Mouse (Mus musculus): Measurements from ENCODE around the gene Phtf2.

DNA sequence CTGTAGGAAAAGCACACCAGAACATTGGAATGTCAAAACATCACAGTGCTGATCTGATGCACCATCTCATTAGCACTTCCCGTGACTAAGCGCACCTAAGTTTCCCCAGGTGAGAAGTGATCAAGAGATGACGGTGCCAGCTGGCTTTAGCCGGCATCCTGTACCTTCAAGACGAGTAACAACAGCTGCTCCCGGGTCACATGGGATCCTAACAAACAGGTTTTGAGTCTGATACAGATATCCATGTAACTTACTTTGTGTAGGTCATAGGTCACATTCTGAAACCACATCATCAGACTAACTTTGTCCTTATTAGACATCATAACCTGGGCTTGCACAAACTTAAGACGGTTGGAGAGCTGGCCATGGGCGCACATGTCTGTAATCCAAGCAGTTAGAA, 133.1 kb downstream of the Phtf2 start:
- no peak for TF ChIP-seq POLR2A (IDR thresholded peaks at IDR 0.05; ENCODE audit: borderline replicate concordance, low read depth, low read length)
- no peak for TF ChIP-seq CTCF (IDR thresholded peaks at IDR 0.05; ENCODE audit: low read depth, low read length)
